Mouse (Mus musculus) heart, embryonic 14.5 days (tissue): ENCODE results near the gene Stk32c. TPM values are rescaled to one million over a fixed set of nuclear protein-coding genes. Genes with fewer than 3 reads are reported as not detected.

ENCODE experiments used
- ATAC-seq: fragments of 200-750 bp; cut with Nextera tagmentation; 2 replicates; pipeline ENCODE4 v1.8.0; 2017; ENCODE audit warnings: low read depth, moderate TSS enrichment; ENCODE audit not compliant: insufficient number of reproducible peaks, insufficient read depth, low FRiP score
- H3K27ac ChIP-seq, 2 experiments: fragments of 200-500 bp in 1 of 2; fragments of 300-500 bp in 1 of 2; sonication (generic) in 1 of 2; replicated peaks in 1 of 2; 2 replicates each; pipeline ENCODE4 v1.5.1; 2012 to 2014; ENCODE audit warnings: low read depth in 2 of 2, low read length in 2 of 2, control low read depth in 1 of 2, mild to moderate bottlenecking in 1 of 2, mixed read lengths in 1 of 2; ENCODE audit not compliant: control insufficient read depth in 1 of 2, insufficient read depth in 1 of 2
- H3K27me3 ChIP-seq: fragments of 300-500 bp; sonication (generic); 2 replicates; pipeline ENCODE4 v1.6.1; 2014; ENCODE audit warnings: mild to moderate bottlenecking, low read length, control low read depth; ENCODE audit not compliant: control insufficient read depth, insufficient read depth
- H3K36me3 ChIP-seq: fragments of 300-500 bp; sonication (generic); 2 replicates; pipeline ENCODE4 v1.6.1; 2014; ENCODE audit warnings: mild to moderate bottlenecking, control low read depth, low read length, mixed read lengths; ENCODE audit not compliant: control insufficient read depth, insufficient read depth
- H3K4me1 ChIP-seq, 2 experiments: fragments of 200-500 bp in 1 of 2; fragments of 300-500 bp in 1 of 2; sonication (generic) in 1 of 2; 2 replicates each; pipeline ENCODE4 v1.6.1; 2012 to 2014; ENCODE audit warnings: low read length in 2 of 2, control low read depth in 1 of 2, mixed read lengths in 1 of 2; ENCODE audit not compliant: control insufficient read depth in 2 of 2, insufficient read depth in 2 of 2
- H3K4me2 ChIP-seq: fragments of 300-500 bp; sonication (generic); 2 replicates; pipeline ENCODE4 v1.6.1; 2014; ENCODE audit warnings: mild to moderate bottlenecking, low read length
- H3K4me3 ChIP-seq, 2 experiments: fragments of 200-500 bp in 1 of 2; fragments of 300-500 bp in 1 of 2; sonication (generic) in 1 of 2; 2 replicates each; pipeline ENCODE4 v1.5.1; 2012 to 2014; ENCODE audit warnings: low read length in 2 of 2, mild to moderate bottlenecking in 2 of 2, control low read depth in 1 of 2, low read depth in 1 of 2, moderate library complexity in 1 of 2; ENCODE audit not compliant: control insufficient read depth in 1 of 2, insufficient read depth in 1 of 2
- H3K9ac ChIP-seq: fragments of 300-500 bp; sonication (generic); 2 replicates; pipeline ENCODE4 v1.6.1; 2014; ENCODE audit warnings: mild to moderate bottlenecking, low read length
- H3K9me3 ChIP-seq: fragments of 300-500 bp; sonication (generic); 2 replicates; pipeline ENCODE4 v1.6.1; 2016; ENCODE audit warnings: low read length, control low read depth; ENCODE audit not compliant: control insufficient read depth
- WGBS: fragments of 180-500 bp; shearing (Covaris S2); extraction: QIAGEN DNeasy Blood & Tissue Kit; methylation state at CpG from one replicate; pipeline ENCODE4 v1.1.7; 2014; 5-methylcytosine and 5-hydroxymethylcytosine counted together
- polyA plus RNA-seq: library from polyadenylated mRNA; unstranded; fragments of >200 nt; fragmentation: Nextera tagmentation; extraction: Ambion mirVana; gene quantifications from 2 replicates; pipeline ENCODE4 v1.2.1, GENCODE M21; 2014

Gene Stk32c
- polyA plus RNA-seq, 1 experiment from 2014 or later = not detected

DNA sequence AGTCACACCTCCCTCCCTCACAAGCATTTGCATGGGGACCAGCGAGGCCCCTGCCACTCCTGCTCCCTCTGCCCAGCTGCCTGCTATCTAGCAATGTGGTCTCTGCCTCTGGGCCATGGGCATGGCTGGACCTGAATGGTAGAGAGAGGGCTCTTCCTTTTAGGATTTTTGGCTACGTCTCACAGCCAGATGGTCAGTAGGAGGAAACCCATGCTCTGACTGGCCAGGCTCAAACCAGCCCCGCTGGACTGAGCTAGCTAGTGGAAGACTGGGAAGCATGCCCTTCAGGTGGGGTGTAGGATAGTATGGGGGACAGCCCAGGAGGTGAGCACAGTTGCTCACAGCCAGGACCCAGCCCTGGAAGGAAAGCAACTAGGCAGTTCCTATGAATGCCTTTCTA, 111.3 kb downstream of the Stk32c start:
- Histone ChIP-seq H3K36me3 (no peaks in the 10 kb centered on the region), H3K27me3 (no peaks in the 10 kb centered on the region), H3K9ac (no peak overlapping the region), H3K4me3 (no peak overlapping the region), H3K9me3 (no peaks in the 10 kb centered on the region), H3K27ac (no peak overlapping the region), H3K4me2 (no peak overlapping the region), H3K4me1 (no peaks in the 10 kb centered on the region)
- no peak for ATAC-seq
- 68% methylated on average over 3 of the region's 3 CpGs for WGBS

GRCm38 (mm10) chr7:139101286-139101804, 111.8 kb downstream of the Stk32c start:
- ATAC-seq = no peak
- Histone ChIP-seq H3K27ac (no peak overlapping the region), H3K4me2 (no peak overlapping the region), H3K36me3 (no peaks in the 10 kb centered on the region), H3K4me3 (no peak overlapping the region), H3K4me1 (no peaks in the 10 kb centered on the region), H3K27me3 (no peaks in the 10 kb centered on the region), H3K9ac (no peak overlapping the region), H3K9me3 (no peaks in the 10 kb centered on the region)
- WGBS = 70% methylated on average over 10 of the region's 10 CpGs

GRCm38 (mm10) chr7:139100531-139101095, 112.5 kb downstream of the Stk32c start:
- ATAC-seq = no peak
- H3K9ac ChIP-seq = no peak overlapping the region
- H3K36me3 ChIP-seq = no peaks in the 10 kb centered on the region
- no peaks in the 10 kb centered on the region for H3K4me1 ChIP-seq
- no peak overlapping the region for H3K27ac ChIP-seq
- 59% methylated on average over 12 of the region's 12 CpGs for WGBS
- no peaks in the 10 kb centered on the region for H3K27me3 ChIP-seq
- no peak overlapping the region for H3K4me2 ChIP-seq
- H3K4me3 ChIP-seq = no peak overlapping the region
- no peaks in the 10 kb centered on the region for H3K9me3 ChIP-seq

- Histone ChIP-seq H3K9me3 (no peaks in the 10 kb centered on the region), H3K27ac (no peak overlapping the region), H3K9ac (no peak overlapping the region), H3K36me3 (no peaks in the 10 kb centered on the region), H3K4me1 (no peaks in the 10 kb centered on the region), H3K4me3 (no peak overlapping the region), H3K4me2 (no peak overlapping the region), H3K27me3 (no peaks in the 10 kb centered on the region)
- 84% methylated on average over 6 of the region's 6 CpGs for WGBS
- no peak for ATAC-seq
Observed at GRCm38 (mm10) chr7:139096399-139096798, 116.7 kb downstream of the Stk32c start.

GRCm38 (mm10) chr7:139095282-139095681, 117.8 kb downstream of the Stk32c start:
- no peaks in the 10 kb centered on the region for H3K4me1 ChIP-seq
- WGBS = 80% methylated on average over 7 of the region's 7 CpGs
- ATAC-seq = no peak
- H3K9ac ChIP-seq = no peak overlapping the region
- no peak overlapping the region for H3K4me2 ChIP-seq
- no peaks in the 10 kb centered on the region for H3K27me3 ChIP-seq
- H3K36me3 ChIP-seq = no peaks in the 10 kb centered on the region
- no peak overlapping the region for H3K27ac ChIP-seq
- no peaks in the 10 kb centered on the region for H3K9me3 ChIP-seq
- no peak overlapping the region for H3K4me3 ChIP-seq

- Histone ChIP-seq H3K27me3 (no peaks in the 10 kb centered on the region), H3K4me3 (no peak overlapping the region), H3K9ac (no peak overlapping the region), H3K9me3 (no peaks in the 10 kb centered on the region), H3K27ac (no peak overlapping the region), H3K36me3 (no peaks in the 10 kb centered on the region), H3K4me1 (no peaks in the 10 kb centered on the region), H3K4me2 (no peak overlapping the region)
- ATAC-seq = no peak
- WGBS = 75% methylated on average over 6 of the region's 6 CpGs
Observed at GRCm38 (mm10) chr7:139094761-139095160, 118.3 kb downstream of the Stk32c start.

DNA sequence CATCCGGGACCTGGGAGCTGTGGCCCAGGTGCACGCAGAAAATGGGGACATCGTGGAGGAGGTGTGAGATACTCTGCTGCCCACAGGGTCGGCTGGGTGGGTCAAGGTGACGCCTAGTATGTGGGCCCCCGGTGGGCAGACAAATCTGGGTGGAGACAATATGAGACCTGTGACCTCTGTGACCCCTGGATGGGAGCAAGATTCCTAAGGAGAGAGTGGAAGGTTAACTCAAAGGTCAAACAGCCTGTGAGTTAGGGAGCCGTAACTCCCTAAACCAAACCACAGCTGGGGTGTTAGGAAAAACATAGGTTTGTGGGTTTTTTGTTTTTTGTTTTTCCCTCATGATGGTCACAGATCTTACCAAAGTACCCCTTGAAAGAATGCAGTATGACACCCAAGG, 119.3 kb downstream of the Stk32c start:
- no peaks in the 10 kb centered on the region for H3K9me3 ChIP-seq
- H3K4me3 ChIP-seq = no peak overlapping the region
- no peak overlapping the region for H3K9ac ChIP-seq
- no peak overlapping the region for H3K27ac ChIP-seq
- WGBS = 72% methylated on average over 7 of the region's 7 CpGs
- ATAC-seq = no peak
- no peak overlapping the region for H3K4me2 ChIP-seq
- H3K36me3 ChIP-seq = no peaks in the 10 kb centered on the region
- no peaks in the 10 kb centered on the region for H3K4me1 ChIP-seq
- H3K27me3 ChIP-seq = peaks cover 4% of the 10 kb centered on the region

DNA sequence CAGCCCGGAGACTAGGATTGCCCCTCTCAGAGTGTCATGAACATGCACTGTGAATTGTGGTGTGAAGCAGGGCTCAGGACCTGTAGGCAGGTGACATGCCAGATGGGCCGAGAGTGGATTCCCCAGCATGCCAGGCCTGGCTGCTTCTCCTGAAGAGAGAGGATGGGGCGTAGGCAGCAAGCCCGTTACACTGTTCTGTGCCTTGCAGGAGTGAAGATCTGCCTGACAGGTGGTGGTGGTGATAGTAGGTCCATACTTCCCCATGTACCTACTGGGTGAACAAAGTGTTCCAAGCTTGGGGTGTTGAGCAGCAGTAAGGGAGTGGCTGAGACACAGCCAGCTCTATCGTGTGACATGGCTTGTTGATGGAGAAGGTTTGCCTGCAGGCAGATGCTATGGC, 120.0 kb downstream of the Stk32c start:
- Histone ChIP-seq H3K27ac (no peak overlapping the region), H3K4me1 (no peaks in the 10 kb centered on the region), H3K27me3 (peaks cover 10% of the 10 kb centered on the region), H3K36me3 (no peaks in the 10 kb centered on the region), H3K4me2 (no peak overlapping the region), H3K4me3 (no peak overlapping the region), H3K9ac (no peak overlapping the region), H3K9me3 (no peaks in the 10 kb centered on the region)
- WGBS = 75% methylated on average over 5 of the region's 5 CpGs
- no peak for ATAC-seq
